Mouse (Mus musculus) olfactory bulb, adult 2 months (tissue): ENCODE data around the gene Krtap4-7.

Experiments used
- CTCF ChIP-seq: fragments of 200-500 bp; IDR thresholded peaks from 2 replicates; pipeline ENCODE4 v1.5.1; 2012; ENCODE audit warnings: low read depth, mild to moderate bottlenecking, low read length, moderate library complexity; ENCODE audit not compliant: insufficient read depth
- POLR2A ChIP-seq: fragments of 200-500 bp; IDR thresholded peaks from 2 replicates; pipeline ENCODE4 v1.6.1; 2012; ENCODE audit warnings: mild to moderate bottlenecking, low read depth, low read length, moderate library complexity; ENCODE audit not compliant: insufficient read depth

- TF ChIP-seq POLR2A (no peak), CTCF (no peak)
These were observed 22.0 kb upstream of the Krtap4-7 start, which contains the start of gene Krtap4-6 for GRCm38 (mm10) chr11:99665860-99666259.
